Mouse (Mus musculus) cortical plate, adult 2 months (tissue): ENCODE measurements around the gene Kntc1.

Experiments
- CTCF ChIP-seq: fragments of 200-500 bp; IDR thresholded peaks from 2 replicates; pipeline ENCODE4 v1.5.1; 2011; ENCODE audit warnings: mild to moderate bottlenecking, control low read depth, low read length; ENCODE audit not compliant: insufficient read depth; ENCODE audit errors: extremely low read depth
- POLR2A ChIP-seq: fragments of 200-500 bp; IDR thresholded peaks from 2 replicates; pipeline ENCODE4 v1.6.1; 2011; ENCODE audit warnings: mild to moderate bottlenecking, low read length, control low read depth; ENCODE audit not compliant: insufficient read depth; ENCODE audit errors: extremely low read depth

- no peak for TF ChIP-seq CTCF
- TF ChIP-seq POLR2A, result no peak
These were observed 93.4 kb downstream of the Kntc1 start for GRCm38 (mm10) chr5:123842935-123843282.
